ENCODE assay signal across 8 mouse cellular contexts in genomic region chr9:57708068-57708719, GRCm38 (mm10). TPM values are rescaled to one million over a fixed set of nuclear protein-coding genes. Genes with fewer than 3 reads are reported as not detected.
DNase-seq lines count a peak whose midpoint lies in the region; ATAC-seq and TF ChIP-seq lines count a peak whose summit lies in the region.

Gene Edc3 (plus strand): TSS chr9:57708540.

- peaks cover 18% of the 10 kb centered on the region for H3K4me1 ChIP-seq in forebrain, embryonic 10.5 days
- H3K4me1 ChIP-seq in heart, embryonic 14.5 days (ENCODE audit: control insufficient read depth in 2 of 2, insufficient read depth in 2 of 2, low read length in 2 of 2) = peaks cover 3 to 8% of the 10 kb centered on the region in 2 experiments; a peak in 1 of 4 replicates
- no peaks in the 10 kb centered on the region for H3K4me1 ChIP-seq in liver, embryonic 11.5 days (replicated peaks; ENCODE audit: control insufficient read depth, insufficient read depth, low read length)

- no peaks in the 10 kb centered on the region; the same call in 1 of the 2 replicates for H3K9me3 ChIP-seq in forebrain, embryonic 10.5 days
- peaks cover 5% of the 10 kb centered on the region for H3K9me3 ChIP-seq in heart, embryonic 14.5 days (ENCODE audit: control insufficient read depth, low read length)
- 0 out of 2 replicates have a peak, but pooled peaks cover 5% of the 10 kb centered on the region for H3K9me3 ChIP-seq in liver, embryonic 11.5 days (ENCODE audit: control insufficient read depth, low read length)

- H3ac ChIP-seq in myocyte (ENCODE audit: control insufficient read depth, insufficient read length) = peak within 1 kb of the TSS; percentile 54

- peak within 1 kb of the TSS; percentile 90 for H3K4me2 ChIP-seq in heart, embryonic 14.5 days (ENCODE audit: low read length)
- peak within 1 kb of the TSS; percentile 80 for H3K4me2 ChIP-seq in liver, embryonic 11.5 days
- peak within 1 kb of the TSS; percentile 82 for H3K4me2 ChIP-seq in myocyte (ENCODE audit: low read depth)

- H3K27ac ChIP-seq in forebrain, embryonic 10.5 days = peak within 1 kb of the TSS; percentile 93
- peak within 1 kb of the TSS; percentile 65 to 84 for H3K27ac ChIP-seq in heart, embryonic 14.5 days (replicated peaks in 1 of 2; ENCODE audit: control insufficient read depth in 1 of 2, insufficient read depth in 1 of 2, low read depth in 2 of 2, low read length in 2 of 2)
- peak within 1 kb of the TSS; percentile 81 for H3K27ac ChIP-seq in liver, embryonic 11.5 days (ENCODE audit: low read depth, low read length)

- peak; percentile 78 to 90 for DNase-seq in CD8-positive naive resting alpha-beta T cell, adult 2 months (ENCODE audit: low read depth in 2 of 2, low spot score in 2 of 2)
- DNase-seq in c-Kit-positive CD71-negative TER-119-negative erythroid progenitor cells, embryonic 14.5 days (ENCODE audit: low read depth) = peak; percentile 88
- peak; percentile 95 for DNase-seq in forebrain, embryonic 10.5 days (ENCODE audit: extremely low spot score, low spot score)
- DNase-seq in kidney, postnatal 10 days = peak; percentile 96
- peak; percentile 91 for DNase-seq in liver, embryonic 11.5 days (ENCODE audit: low spot score)
- DNase-seq in spleen, postnatal 4 days (ENCODE audit: low spot score in 2 of 2) = peak; percentile 89 to 94

- under 1% methylated on average over 23 of the region's 23 CpGs for WGBS in forebrain, embryonic 10.5 days
- 0% methylated on average over 23 of the region's 23 CpGs for WGBS in heart, embryonic 14.5 days
- WGBS in liver, embryonic 11.5 days = under 1% methylated on average over 23 of the region's 23 CpGs

- TF ChIP-seq POLR2A in myocyte (IDR thresholded peaks at IDR 0.05; ENCODE audit: insufficient read length, low read depth) = peak; percentile 76

- peak; percentile 86 for ATAC-seq in heart, embryonic 14.5 days (ENCODE audit: insufficient number of reproducible peaks, insufficient read depth, low FRiP score, low read depth)
- peak; percentile 88 for ATAC-seq in liver, embryonic 11.5 days (replicated peaks; ENCODE audit: low FRiP score)

- peak within 1 kb of the TSS; percentile 98 for H3K4me3 ChIP-seq in forebrain, embryonic 10.5 days
- H3K4me3 ChIP-seq in heart, embryonic 14.5 days (ENCODE audit: control insufficient read depth in 1 of 2, insufficient read depth in 1 of 2, low read depth in 1 of 2, low read length in 2 of 2) = peak within 1 kb of the TSS; percentile 71 to 88
- peak within 1 kb of the TSS; percentile 94 for H3K4me3 ChIP-seq in liver, embryonic 11.5 days (ENCODE audit: low read depth, low read length)
- peak within 1 kb of the TSS; percentile 57 for H3K4me3 ChIP-seq in myocyte

- peaks cover 23% of the 10 kb centered on the region for H3K36me3 ChIP-seq in forebrain, embryonic 10.5 days (replicated peaks)
- H3K36me3 ChIP-seq in heart, embryonic 14.5 days (ENCODE audit: control insufficient read depth, insufficient read depth, low read length) = peaks cover 12% of the 10 kb centered on the region; the same call in 1 of the 2 replicates
- peaks cover 4% of the 10 kb centered on the region; the same call in 1 of the 2 replicates for H3K36me3 ChIP-seq in liver, embryonic 11.5 days (ENCODE audit: control insufficient read depth, insufficient read depth, low read length)
- H3K36me3 ChIP-seq in myocyte (ENCODE audit: control insufficient read depth, insufficient read depth) = peaks cover 4% of the 10 kb centered on the region

- peak within 1 kb of the TSS; percentile 94 for H3K9ac ChIP-seq in heart, embryonic 14.5 days (ENCODE audit: low read length)
- H3K9ac ChIP-seq in liver, embryonic 11.5 days (ENCODE audit: low read depth, low read length) = peak within 1 kb of the TSS; percentile 91

- H3K27me3 ChIP-seq in forebrain, embryonic 10.5 days (ENCODE audit: poor library complexity, severe bottlenecking) = no peaks in the 10 kb centered on the region
- H3K27me3 ChIP-seq in heart, embryonic 14.5 days (ENCODE audit: control insufficient read depth, insufficient read depth, low read length) = no peaks in the 10 kb centered on the region
- H3K27me3 ChIP-seq in liver, embryonic 11.5 days (replicated peaks; ENCODE audit: control insufficient read depth, insufficient read depth, low read length) = no peaks in the 10 kb centered on the region
- H3K27me3 ChIP-seq in myocyte (ENCODE audit: control insufficient read depth, insufficient read depth, insufficient read length) = no peaks in the 10 kb centered on the region

- H3K79me2 ChIP-seq in myocyte (ENCODE audit: control insufficient read depth, insufficient read depth) = peaks cover 47% of the 10 kb centered on the region

TF ChIP-seq in myocyte, 11 proteins besides CTCF, POLR2A, EP300 and RAD21:
- TF ChIP-seq USF1 (IDR thresholded peaks at IDR 0.05; ENCODE audit: low read depth) = no peak
- TF ChIP-seq E2F4 (IDR thresholded peaks at IDR 0.05; ENCODE audit: insufficient read depth) = peak; percentile 72
- peak; percentile 82 for TF ChIP-seq POLR2AphosphoS2 (IDR thresholded peaks at IDR 0.05; ENCODE audit: insufficient read length, low read depth)

RNA-seq across cellular contexts. Expression of gene Edc3, which starts in this region (rescaled TPM):
- polyA plus RNA-seq in forebrain, embryonic 10.5 days (2016; fragmentation: Nextera tagmentation; extraction: Ambion mirVana) = 42.8 and 43.9 TPM in 2 replicates
- 11.0 and 12.6 TPM in 2 replicates for polyA plus RNA-seq in heart, embryonic 14.5 days (2014; fragmentation: Nextera tagmentation; extraction: Ambion mirVana)
- polyA plus RNA-seq in liver, embryonic 11.5 days (2014; fragmentation: Nextera tagmentation; extraction: Ambion mirVana) = 22.2 and 23.5 TPM in 2 replicates
- polyA plus RNA-seq in myocyte (2012; fragmentation: generic; extraction: Trizol) = 11.0 TPM

Comparison
In these comparisons a context has a peak if more than half of its experiments do, and no peak if none do; other contexts are left out.
1. Peak in every context shown above with its lines: DNase-seq, ATAC-seq, H3K4me3 ChIP-seq and H3K27ac ChIP-seq.